Mouse (Mus musculus): ENCODE data around the gene Haus4. TPM values are rescaled to one million over a fixed set of nuclear protein-coding genes. Genes with fewer than 3 reads are reported as not detected.

Gene Haus4
- polyA plus RNA-seq, 1 experiment = 107 TPM

GRCm38 (mm10) chr14:54494234-54494633 is 60.2 kb downstream of the Haus4 start:
- no peaks in the 10 kb centered on the region for H3K36me3 ChIP-seq (ENCODE audit: control insufficient read depth, insufficient read depth, low read length)
- H3K27me3 ChIP-seq (ENCODE audit: control insufficient read depth, insufficient read depth, low read length) = no peaks in the 10 kb centered on the region
- no peak overlapping the region for H3K27ac ChIP-seq (ENCODE audit: control insufficient read depth, insufficient read depth, low read depth, low read length)
- no peak for TF ChIP-seq POLR2A (IDR thresholded peaks at IDR 0.05; ENCODE audit: control insufficient read depth, low read depth, low read length)
- TF ChIP-seq CTCF (IDR thresholded peaks at IDR 0.05; ENCODE audit: control insufficient read depth, insufficient read depth, insufficient replicate concordance, low read depth, low read length) = peak; percentile 92; the same call in 1 of the 2 replicates
- H3K4me1 ChIP-seq (ENCODE audit: control insufficient read depth, insufficient read depth, low read length) = no peaks in the 10 kb centered on the region; the same call in 1 of the 2 replicates
- no peak overlapping the region for H3K4me3 ChIP-seq (ENCODE audit: control insufficient read depth, low read depth, low read length)

GRCm38 (mm10) chr14:54493236-54493635 is 61.2 kb downstream of the Haus4 start:
- no peak overlapping the region for H3K4me3 ChIP-seq (ENCODE audit: control insufficient read depth, low read depth, low read length)
- H3K27me3 ChIP-seq (ENCODE audit: control insufficient read depth, insufficient read depth, low read length) = no peaks in the 10 kb centered on the region
- H3K4me1 ChIP-seq (ENCODE audit: control insufficient read depth, insufficient read depth, low read length) = no peaks in the 10 kb centered on the region; the same call in 1 of the 2 replicates
- H3K36me3 ChIP-seq (ENCODE audit: control insufficient read depth, insufficient read depth, low read length) = no peaks in the 10 kb centered on the region
- TF ChIP-seq CTCF (IDR thresholded peaks at IDR 0.05; ENCODE audit: control insufficient read depth, insufficient read depth, insufficient replicate concordance, low read depth, low read length) (no peak), POLR2A (IDR thresholded peaks at IDR 0.05; ENCODE audit: control insufficient read depth, low read depth, low read length) (no peak)
- no peak overlapping the region for H3K27ac ChIP-seq (ENCODE audit: control insufficient read depth, insufficient read depth, low read depth, low read length)

- Histone ChIP-seq H3K4me1 (ENCODE audit: control insufficient read depth, insufficient read depth, low read length) (no peaks in the 10 kb centered on the region; the same call in 1 of the 2 replicates), H3K27me3 (ENCODE audit: control insufficient read depth, insufficient read depth, low read length) (no peaks in the 10 kb centered on the region), H3K4me3 (ENCODE audit: control insufficient read depth, low read depth, low read length) (no peak overlapping the region), H3K27ac (ENCODE audit: control insufficient read depth, insufficient read depth, low read depth, low read length) (no peak overlapping the region), H3K36me3 (ENCODE audit: control insufficient read depth, insufficient read depth, low read length) (no peaks in the 10 kb centered on the region)
- TF ChIP-seq POLR2A (IDR thresholded peaks at IDR 0.05; ENCODE audit: control insufficient read depth, low read depth, low read length) (no peak), CTCF (IDR thresholded peaks at IDR 0.05; ENCODE audit: control insufficient read depth, insufficient read depth, insufficient replicate concordance, low read depth, low read length) (no peak)
Observed at GRCm38 (mm10) chr14:54492345-54493131, 61.9 kb downstream of the Haus4 start.

Other genes starting within 250 kb of the Haus4 start
- 28.0 and 28.6 TPM in 2 replicates for gene Oxa1l, start 193.8 kb downstream of the Haus4 start, polyA plus RNA-seq (2012; rRNA removed)
- 17.7 and 19.5 TPM in 2 replicates for gene Slc7a7, start 136.8 kb downstream of the Haus4 start, polyA plus RNA-seq (2012; rRNA removed)
- 85.4 and 140 TPM in 2 replicates for gene Mrpl52, start 127.7 kb downstream of the Haus4 start, polyA plus RNA-seq (2012; rRNA removed)
- 16.8 and 17.4 TPM in 2 replicates for gene Mmp14, start 123.0 kb downstream of the Haus4 start, polyA plus RNA-seq (2012; rRNA removed)
- 13.8 and 15.6 TPM in 2 replicates for gene Lrp10, start 90.5 kb downstream of the Haus4 start, polyA plus RNA-seq (2012; rRNA removed)
- 0.25 and 0.28 TPM in 2 replicates for gene Rem2, start 78.5 kb downstream of the Haus4 start, polyA plus RNA-seq (2012; rRNA removed)
- 17.5 and 19.0 TPM in 2 replicates for gene Prmt5, start 37.1 kb downstream of the Haus4 start, polyA plus RNA-seq (2012; rRNA removed)
- gene Ajuba, start 22.9 kb upstream of the Haus4 start, polyA plus RNA-seq (2012; rRNA removed) = 10.0 and 12.5 TPM in 2 replicates
- gene 4931414P19Rik, start 51.4 kb upstream of the Haus4 start, polyA plus RNA-seq (2012; rRNA removed) = 2.1 and 3.5 TPM in 2 replicates
- gene Psmb5, start 63.4 kb upstream of the Haus4 start, polyA plus RNA-seq (2012; rRNA removed) = 87.4 and 106 TPM in 2 replicates
- 0.04 and 0.38 TPM in 2 replicates for gene Psmb11, start 66.8 kb upstream of the Haus4 start, polyA plus RNA-seq (2012; rRNA removed)
- gene Gm17606, start 86.3 kb upstream of the Haus4 start, polyA plus RNA-seq (2012; rRNA removed) = not detected in 2 replicates
- 9.9 and 10.2 TPM in 2 replicates for gene Cdh24, start 86.7 kb upstream of the Haus4 start, polyA plus RNA-seq (2012; rRNA removed)
- gene 1700123O20Rik, start 131.6 kb upstream of the Haus4 start, polyA plus RNA-seq (2012; rRNA removed) = 38.6 and 47.0 TPM in 2 replicates
- 117 and 121 TPM in 2 replicates for gene Acin1, start 132.3 kb upstream of the Haus4 start, polyA plus RNA-seq (2012; rRNA removed)
- 0.22 and 0.32 TPM in 2 replicates for gene Gm29776, start 144.2 kb upstream of the Haus4 start, polyA plus RNA-seq (2012; rRNA removed)
- 0.22 and 0.32 TPM in 2 replicates for gene Cebpe, start 157.6 kb upstream of the Haus4 start, polyA plus RNA-seq (2012; rRNA removed)
- 18.8 and 27.5 TPM in 2 replicates for gene Slc7a8, start 227.3 kb upstream of the Haus4 start, polyA plus RNA-seq (2012; rRNA removed)